Mouse (Mus musculus) MEL (cell line): ENCODE data around the gene Ndufa7. TPM values are rescaled to one million over a fixed set of nuclear protein-coding genes. Genes with fewer than 3 reads are reported as not detected.

ENCODE experiments used
- DNase-seq: peaks from one replicate; pipeline ENCODE4 v3.0.0; 2011; ENCODE audit warnings: low read depth, low spot score
- H3K27ac ChIP-seq: 2 replicates; pipeline ENCODE4 v1.5.1; 2012; ENCODE audit warnings: low read depth, mild to moderate bottlenecking, control low read depth, low read length, moderate library complexity; ENCODE audit not compliant: control insufficient read depth
- H3K27me3 ChIP-seq, 2 experiments: fragments of 150-350 bp in 1 of 2; sonication (generic) in 1 of 2; 2 replicates each; pipeline ENCODE4 v1.6.1; 2012; ENCODE audit warnings: low read length in 2 of 2, mild to moderate bottlenecking in 2 of 2, improper control_type of control experiment in 1 of 2, moderate library complexity in 1 of 2; ENCODE audit not compliant: insufficient read depth in 2 of 2, control insufficient read depth in 1 of 2
- H3K36me3 ChIP-seq, 2 experiments: 2 replicates each; pipeline ENCODE4 v1.6.1; 2012 to 2014; ENCODE audit warnings: low read length in 2 of 2, improper control_type of control experiment in 1 of 2, inconsistent platforms in 1 of 2, mild to moderate bottlenecking in 1 of 2; ENCODE audit not compliant: insufficient read depth in 2 of 2, control insufficient read depth in 1 of 2
- H3K4me1 ChIP-seq, 2 experiments: fragments of 150-350 bp in 1 of 2; sonication (generic) in 1 of 2; 2 replicates each; pipeline ENCODE4 v1.6.1; 2012; ENCODE audit warnings: low read length in 2 of 2, improper control_type of control experiment in 1 of 2, mild to moderate bottlenecking in 1 of 2; ENCODE audit not compliant: insufficient read depth in 2 of 2, control insufficient read depth in 1 of 2
- H3K4me3 ChIP-seq, 2 experiments: fragments of 150-350 bp in 1 of 2; sonication (generic) in 1 of 2; 2 replicates each; pipeline ENCODE4 v1.5.1; 2012; ENCODE audit warnings: low read depth in 2 of 2, low read length in 2 of 2, mild to moderate bottlenecking in 2 of 2, moderate library complexity in 2 of 2, control low read depth in 1 of 2, improper control_type of control experiment in 1 of 2; ENCODE audit not compliant: control insufficient read depth in 1 of 2, insufficient read depth in 1 of 2
- H3K79me2 ChIP-seq: 2 replicates; pipeline ENCODE4 v1.6.1; 2012; ENCODE audit warnings: mild to moderate bottlenecking, low read length, moderate library complexity; ENCODE audit not compliant: control insufficient read depth, poor library complexity, insufficient read depth
- H3K9ac ChIP-seq: 2 replicates; pipeline ENCODE4 v1.6.1; 2012; ENCODE audit warnings: low read depth, mild to moderate bottlenecking, control low read depth, low read length, moderate library complexity; ENCODE audit not compliant: control insufficient read depth, poor library complexity, severe bottlenecking
- H3K9me3 ChIP-seq: fragments of 150-350 bp; sonication (generic); replicated peaks from 2 replicates; pipeline ENCODE4 v1.6.1; 2012; ENCODE audit warnings: mild to moderate bottlenecking, low read length, improper control_type of control experiment, moderate library complexity; ENCODE audit not compliant: insufficient read depth
- CHD1 ChIP-seq: IDR thresholded peaks from 2 replicates; pipeline ENCODE4 v1.6.1; 2012; ENCODE audit warnings: low read depth, mild to moderate bottlenecking, inconsistent platforms, low read length, improper control_type of control experiment
- CHD2 ChIP-seq: IDR thresholded peaks from 2 replicates; pipeline ENCODE4 v1.6.1; 2011; ENCODE audit warnings: low read length, improper control_type of control experiment
- CTCF ChIP-seq, 3 experiments: IDR thresholded peaks in 2 of 3; conservative IDR thresholded peaks in 1 of 3; 2 replicates each; pipeline ENCODE4 v1.5.1; 2011 to 2012; ENCODE audit warnings: low read length in 3 of 3, low read depth in 2 of 3, mild to moderate bottlenecking in 2 of 3, improper control_type of control experiment in 1 of 3, inconsistent platforms in 1 of 3, mixed read lengths in 1 of 3, moderate library complexity in 1 of 3; ENCODE audit not compliant: control insufficient read depth in 1 of 3, insufficient read depth in 1 of 3, poor library complexity in 1 of 3, severe bottlenecking in 1 of 3
- E2F4 ChIP-seq: IDR thresholded peaks from 2 replicates; pipeline ENCODE4 v1.6.1; 2011; ENCODE audit warnings: low read depth, low read length, improper control_type of control experiment, borderline replicate concordance
- ELF1 ChIP-seq: IDR thresholded peaks from 2 replicates; pipeline ENCODE4 v1.6.1; 2014; ENCODE audit warnings: low read depth, mild to moderate bottlenecking, inconsistent platforms, low read length, improper control_type of control experiment, moderate library complexity
- ETS1 ChIP-seq: IDR thresholded peaks from 2 replicates; pipeline ENCODE4 v1.6.1; 2012; ENCODE audit warnings: low read depth, mild to moderate bottlenecking, inconsistent platforms, low read length, improper control_type of control experiment, moderate library complexity
- GABPA ChIP-seq: IDR thresholded peaks from 2 replicates; pipeline ENCODE4 v1.6.1; 2012; ENCODE audit warnings: low read depth, mild to moderate bottlenecking, inconsistent platforms, low read length, improper control_type of control experiment, moderate library complexity
- MAFK ChIP-seq: IDR thresholded peaks from 2 replicates; pipeline ENCODE4 v1.6.1; 2011; ENCODE audit warnings: low read depth, mild to moderate bottlenecking, low read length, improper control_type of control experiment, borderline replicate concordance
- MXI1 ChIP-seq: IDR thresholded peaks from 2 replicates; pipeline ENCODE4 v1.6.1; 2011; ENCODE audit warnings: mild to moderate bottlenecking, low read depth, low read length, improper control_type of control experiment
- NELFE ChIP-seq: IDR thresholded peaks from 2 replicates; pipeline ENCODE4 v1.6.1; 2011; ENCODE audit warnings: low read depth, low read length, improper control_type of control experiment
- POLR2AphosphoS2 ChIP-seq: IDR thresholded peaks from 2 replicates; pipeline ENCODE4 v1.6.1; 2011; ENCODE audit warnings: low read length, improper control_type of control experiment
- RAD21 ChIP-seq: IDR thresholded peaks from 2 replicates; pipeline ENCODE4 v1.6.1; 2011; ENCODE audit warnings: mild to moderate bottlenecking, low read depth, low read length, improper control_type of control experiment
- RCOR1 ChIP-seq: IDR thresholded peaks from 2 replicates; pipeline ENCODE4 v1.6.1; 2012; ENCODE audit warnings: low read depth, mild to moderate bottlenecking, inconsistent platforms, low read length, improper control_type of control experiment
- SIN3A ChIP-seq: IDR thresholded peaks from 2 replicates; pipeline ENCODE4 v1.6.1; 2012; ENCODE audit warnings: low read length, improper control_type of control experiment, inconsistent platforms
- TBP ChIP-seq: IDR thresholded peaks from 2 replicates; pipeline ENCODE4 v1.8.0; 2011; ENCODE audit warnings: low read depth, low read length, improper control_type of control experiment
- TCF12 ChIP-seq: IDR thresholded peaks from 2 replicates; pipeline ENCODE4 v1.6.1; 2014; ENCODE audit warnings: low read depth, mild to moderate bottlenecking, inconsistent platforms, low read length, improper control_type of control experiment, moderate library complexity
- UBTF ChIP-seq: IDR thresholded peaks from 2 replicates; pipeline ENCODE4 v1.6.1; 2012; ENCODE audit warnings: low read depth, mild to moderate bottlenecking, inconsistent platforms, low read length, improper control_type of control experiment, moderate library complexity, borderline replicate concordance; ENCODE audit not compliant: insufficient read depth
- USF1 ChIP-seq: IDR thresholded peaks from 2 replicates; pipeline ENCODE4 v1.6.1; 2014; ENCODE audit warnings: low read depth, mild to moderate bottlenecking, inconsistent platforms, low read length, improper control_type of control experiment, moderate library complexity
- ZC3H11A ChIP-seq: IDR thresholded peaks from 2 replicates; pipeline ENCODE4 v1.6.1; 2012; ENCODE audit warnings: low read depth, mild to moderate bottlenecking, inconsistent platforms, low read length, improper control_type of control experiment
- ZKSCAN1 ChIP-seq: IDR thresholded peaks from 2 replicates; pipeline ENCODE4 v1.6.1; 2012; ENCODE audit warnings: low read depth, mild to moderate bottlenecking, inconsistent platforms, low read length, improper control_type of control experiment, moderate library complexity
- ZMIZ1 ChIP-seq: IDR thresholded peaks from 2 replicates; pipeline ENCODE4 v1.6.1; 2012; ENCODE audit warnings: low read depth, mild to moderate bottlenecking, inconsistent platforms, low read length, improper control_type of control experiment, moderate library complexity
- ZNF384 ChIP-seq: IDR thresholded peaks from 2 replicates; pipeline ENCODE4 v1.6.1; 2012; ENCODE audit warnings: low read depth, mild to moderate bottlenecking, inconsistent platforms, low read length, improper control_type of control experiment
- polyA plus RNA-seq, 2 experiments: library from polyadenylated mRNA; stranded (reverse) in 1 of 2; unstranded in 1 of 2; fragments of >175 nt in 1 of 2; fragments of >200 nt in 1 of 2; gene quantifications; 2 replicates each; pipeline versions ENCODE4 v1.2.1 to v1.2.4; 2012; ENCODE audit warnings: low replicate concordance in 2 of 2, low read depth in 1 of 2; ENCODE audit not compliant: insufficient read length in 2 of 2, insufficient read depth in 1 of 2, missing spikeins in 1 of 2
- total RNA-seq: library from RNA; depleted of rRNA; stranded (reverse); fragments of 300-350 nt; gene quantifications from 2 replicates; pipeline ENCODE4 v1.2.3, GENCODE M21; 2012

Ndufa7 gene
- total and polyA plus RNA-seq, 3 experiments: 326 to 370 TPM; not detected in 1

DNA sequence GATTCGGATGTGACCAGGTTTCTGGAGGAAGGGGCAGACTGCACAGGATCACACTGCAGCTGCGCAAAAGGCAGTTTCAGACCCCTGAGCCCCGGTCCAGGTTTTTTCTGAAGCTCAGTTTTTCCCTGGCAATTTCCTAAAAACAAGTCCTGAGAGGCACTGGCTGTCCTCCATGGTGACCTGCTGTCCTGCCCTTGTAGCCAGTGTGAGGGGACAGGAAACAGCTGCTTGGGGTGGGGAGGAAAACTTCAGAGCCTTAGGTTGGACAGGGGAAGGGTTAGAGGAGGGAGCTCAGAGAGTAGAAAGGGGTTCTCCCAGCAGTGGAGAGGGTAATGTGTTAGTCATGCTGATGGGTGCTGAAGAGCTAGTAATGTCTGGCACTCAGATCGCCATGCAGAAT lies 11.4 kb upstream of the Ndufa7 start:
- peaks cover 5 to 14% of the 10 kb centered on the region in 2 experiments for H3K4me1 ChIP-seq
- no peaks in the 10 kb centered on the region for H3K9me3 ChIP-seq
- no peak for DNase-seq
- no peak overlapping the region for H3K4me3 ChIP-seq
- no peak for TF ChIP-seq RAD21
- no peak for TF ChIP-seq RCOR1
- no peak for TF ChIP-seq CHD1
- no peak for TF ChIP-seq MXI1
- TF ChIP-seq ELF1: no peak
- no peak for TF ChIP-seq NELFE
- no peak for TF ChIP-seq TCF12
- H3K36me3 ChIP-seq: peaks cover 0 to 8% of the 10 kb centered on the region in 2 experiments; a peak in 1 of 4 replicates
- no peak overlapping the region for H3K9ac ChIP-seq
- H3K27ac ChIP-seq: no peak overlapping the region
- H3K79me2 ChIP-seq: peaks cover 3% of the 10 kb centered on the region; the same call in 1 of the 2 replicates
- no peaks in the 10 kb centered on the region for H3K27me3 ChIP-seq

DNA sequence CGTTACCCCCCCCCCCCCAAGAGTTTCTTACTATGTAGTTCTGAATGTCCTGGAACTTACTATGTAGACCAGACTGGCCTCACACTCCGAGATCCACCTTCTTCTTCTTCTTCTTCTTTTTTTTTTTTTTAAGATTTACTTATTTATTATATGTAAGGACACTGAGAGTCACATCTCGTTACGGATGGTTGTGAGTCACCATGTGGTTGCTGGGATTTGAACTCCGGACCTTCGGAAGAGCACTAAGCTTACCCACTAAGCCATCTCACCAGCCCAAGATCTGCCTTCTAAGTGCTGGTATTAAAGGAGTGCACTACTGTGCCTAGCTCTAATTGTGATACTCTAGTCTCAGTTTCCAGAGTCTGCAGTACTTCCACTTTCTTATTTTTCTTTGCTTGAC lies 9.0 kb upstream of the Ndufa7 start:
- DNase-seq: no peak
- peaks cover 0 to 4% of the 10 kb centered on the region in 2 experiments; a peak in 1 of 4 replicates for H3K36me3 ChIP-seq
- TF ChIP-seq ZNF384 (no peak), ZKSCAN1 (no peak), TBP (no peak), POLR2AphosphoS2 (no peak), ZMIZ1 (no peak), CHD2 (no peak), NELFE (no peak), ZC3H11A (no peak), UBTF (no peak), RCOR1 (no peak), USF1 (no peak), RAD21 (no peak), CTCF (IDR thresholded peaks at IDR 0.05 in 2 of 3, conservative IDR thresholded peaks at IDR 0.05 in 1 of 3; ENCODE audit: control insufficient read depth in 1 of 3, insufficient read depth in 1 of 3, low read depth in 2 of 3, low read length in 3 of 3, poor library complexity in 1 of 3, severe bottlenecking in 1 of 3) (no peak), CHD1 (no peak), E2F4 (no peak), SIN3A (no peak), MAFK (no peak), ETS1 (no peak), GABPA (no peak)
- TF ChIP-seq, all 39 proteins: peak for 0
- no peak overlapping the region for H3K9ac ChIP-seq
- H3K9me3 ChIP-seq: no peaks in the 10 kb centered on the region
- H3K4me3 ChIP-seq: no peak overlapping the region
- no peak overlapping the region for H3K27ac ChIP-seq
- H3K27me3 ChIP-seq: no peaks in the 10 kb centered on the region
- peaks cover 3 to 14% of the 10 kb centered on the region in 2 experiments; a peak in 3 of 4 replicates for H3K4me1 ChIP-seq
- H3K79me2 ChIP-seq: peaks cover 3% of the 10 kb centered on the region; the same call in 1 of the 2 replicates
